ENCODE assay signal across 10 mouse cellular contexts in genomic region chr9:97019686-97020085, GRCm38 (mm10). TPM values are rescaled to one million over a fixed set of nuclear protein-coding genes. Genes with fewer than 3 reads are reported as not detected.
A peak's percentile ranks its signal among the peaks of the same experiment; 100 is the strongest.
DNase-seq lines count a peak whose midpoint lies in the region; ATAC-seq and TF ChIP-seq lines count a peak whose summit lies in the region.
"Had no signal": no experiment of that assay in that cellular context is flagged by ENCODE, and none has a peak within 500 bp of the region (broad histone marks: within the 10 kb centered on the region; RNA-seq: fewer than 3 reads in every experiment).

No protein-coding gene starts in this region.

- peaks cover 2% of the 10 kb centered on the region; the same call in 1 of the 2 replicates for H3K27me3 ChIP-seq in kidney, embryonic 16.5 days (ENCODE audit: insufficient read depth, low read length)
- no peaks in the 10 kb centered on the region for H3K27me3 ChIP-seq in forebrain, embryonic 14.5 days (replicated peaks; ENCODE audit: control insufficient read depth, insufficient read depth, low read length)
- H3K27me3 ChIP-seq in hindbrain, embryonic 14.5 days (ENCODE audit: control insufficient read depth, insufficient read depth, low read length): no peaks in the 10 kb centered on the region
- no peaks in the 10 kb centered on the region for H3K27me3 ChIP-seq in myocyte (ENCODE audit: control insufficient read depth, insufficient read depth, insufficient read length)

- no peak overlapping the region for H3K4me3 ChIP-seq in kidney, embryonic 16.5 days (ENCODE audit: low read length)
- H3K4me3 ChIP-seq in forebrain, embryonic 14.5 days (ENCODE audit: low read depth, low read length): peak overlapping the region; percentile 79; the same call in 1 of the 2 replicates
- H3K4me3 ChIP-seq in hindbrain, embryonic 14.5 days (replicated peaks; ENCODE audit: low read length): peak overlapping the region; percentile 61; the same call in 1 of the 2 replicates
- H3K4me3 ChIP-seq in myocyte: peak overlapping the region; percentile 28

- H3K9ac ChIP-seq in kidney, embryonic 16.5 days (replicated peaks; ENCODE audit: low read length): no peak overlapping the region
- no peak overlapping the region; the same call in 1 of the 2 replicates for H3K9ac ChIP-seq in forebrain, embryonic 14.5 days (ENCODE audit: low read length)
- no peak overlapping the region for H3K9ac ChIP-seq in hindbrain, embryonic 14.5 days

- ATAC-seq in kidney, embryonic 16.5 days (ENCODE audit: low FRiP score, low TSS enrichment): no peak
- no peak for ATAC-seq in forebrain, embryonic 14.5 days
- ATAC-seq in hindbrain, embryonic 14.5 days (ENCODE audit: low FRiP score): no peak
- no peak for ATAC-seq in granulocyte monocyte progenitor cell, adult 5-6 weeks (replicated peaks; ENCODE audit: poor library complexity, severe bottlenecking)

- TF ChIP-seq POLR2A in myocyte (IDR thresholded peaks at IDR 0.05; ENCODE audit: insufficient read length, low read depth): no peak

- peak overlapping the region; percentile 77; the same call in 1 of the 2 replicates for H3K4me2 ChIP-seq in kidney, embryonic 16.5 days (replicated peaks; ENCODE audit: low read depth, low read length)
- peak overlapping the region; percentile 75 for H3K4me2 ChIP-seq in forebrain, embryonic 14.5 days (ENCODE audit: low read length)
- peak overlapping the region; percentile 68 for H3K4me2 ChIP-seq in hindbrain, embryonic 14.5 days (replicated peaks)
- H3K4me2 ChIP-seq in myocyte (ENCODE audit: low read depth): no peak overlapping the region

- H3K36me3 ChIP-seq in kidney, embryonic 16.5 days (ENCODE audit: insufficient read depth, low read length): no peaks in the 10 kb centered on the region
- H3K36me3 ChIP-seq in forebrain, embryonic 14.5 days (ENCODE audit: control insufficient read depth, insufficient read depth, low read length): no peaks in the 10 kb centered on the region
- H3K36me3 ChIP-seq in hindbrain, embryonic 14.5 days (replicated peaks; ENCODE audit: control insufficient read depth, insufficient read depth): no peaks in the 10 kb centered on the region
- no peaks in the 10 kb centered on the region for H3K36me3 ChIP-seq in myocyte (ENCODE audit: control insufficient read depth, insufficient read depth)

- WGBS in kidney, embryonic 16.5 days: 70% methylated on average over 2 of the region's 2 CpGs
- 62% methylated on average over 2 of the region's 2 CpGs for WGBS in forebrain, embryonic 14.5 days
- WGBS in hindbrain, embryonic 14.5 days: 39% methylated on average over 2 of the region's 2 CpGs

- no peak for DNase-seq in kidney, postnatal 10 days
- no peak for DNase-seq in forebrain, embryonic 14.5 days (ENCODE audit: low spot score)
- no peak for DNase-seq in hindbrain, embryonic 14.5 days (ENCODE audit: low spot score)
- no peak for DNase-seq in adrenal gland, postnatal 25 days
- DNase-seq in gastrocnemius, postnatal 25 days: no peak
- DNase-seq: adrenal gland, postnatal 14 days; gastrocnemius, postnatal 14 days had no signal

- no peak overlapping the region for H3ac ChIP-seq in myocyte (ENCODE audit: control insufficient read depth, insufficient read length)

- H3K4me1 ChIP-seq in kidney, embryonic 16.5 days (ENCODE audit: insufficient read depth, low read length): peaks cover 37% of the 10 kb centered on the region
- H3K4me1 ChIP-seq in forebrain, embryonic 14.5 days (ENCODE audit: control insufficient read depth, insufficient read depth, low read length): peaks cover 25% of the 10 kb centered on the region
- peaks cover 33% of the 10 kb centered on the region for H3K4me1 ChIP-seq in hindbrain, embryonic 14.5 days (replicated peaks; ENCODE audit: control insufficient read depth, insufficient read depth, low read length)

- no peaks in the 10 kb centered on the region for H3K79me2 ChIP-seq in myocyte (ENCODE audit: control insufficient read depth, insufficient read depth)

- H3K27ac ChIP-seq in kidney, embryonic 16.5 days (ENCODE audit: low read length): no peak overlapping the region
- peak overlapping the region; percentile 96 for H3K27ac ChIP-seq in forebrain, embryonic 14.5 days (ENCODE audit: low read depth, low read length)
- peak overlapping the region; percentile 96 for H3K27ac ChIP-seq in hindbrain, embryonic 14.5 days

- H3K9me3 ChIP-seq in kidney, embryonic 16.5 days (ENCODE audit: low read length): no peaks in the 10 kb centered on the region
- no peaks in the 10 kb centered on the region for H3K9me3 ChIP-seq in forebrain, embryonic 14.5 days (replicated peaks; ENCODE audit: control insufficient read depth, low read length)
- H3K9me3 ChIP-seq in hindbrain, embryonic 14.5 days (ENCODE audit: control insufficient read depth, low read length): no peaks in the 10 kb centered on the region

TF ChIP-seq in myocyte, 11 proteins besides CTCF, POLR2A, EP300 and RAD21:
- TF ChIP-seq REST (IDR thresholded peaks at IDR 0.05; ENCODE audit: insufficient read depth, insufficient read length): no peak
- no peak for TF ChIP-seq TCF3 (IDR thresholded peaks at IDR 0.05; ENCODE audit: insufficient read length, low read depth)
- TF ChIP-seq TCF12 (IDR thresholded peaks at IDR 0.05; ENCODE audit: insufficient read depth, poor library complexity, severe bottlenecking): no peak
- no peak for TF ChIP-seq MYOG (IDR thresholded peaks at IDR 0.05; ENCODE audit: control insufficient read depth in 1 of 3, insufficient read depth in 1 of 3, insufficient read length in 2 of 3, low read depth in 2 of 3)
- TF ChIP-seq POLR2AphosphoS2 (IDR thresholded peaks at IDR 0.05; ENCODE audit: insufficient read length, low read depth): no peak

RNA-seq across cellular contexts. Expression of gene Spsb4, which starts 1.0 kb away (rescaled TPM):
- 64.3 and 66.6 TPM in 2 replicates for polyA plus RNA-seq in kidney, embryonic 16.5 days (2015; fragmentation: Nextera tagmentation; extraction: Ambion mirVana)
- polyA plus RNA-seq in forebrain, embryonic 14.5 days (2014; fragmentation: Nextera tagmentation; extraction: Ambion mirVana): 18.3 and 20.8 TPM in 2 replicates
- 26.6 and 34.0 TPM in 2 replicates for polyA plus RNA-seq in hindbrain, embryonic 14.5 days (2014; fragmentation: Nextera tagmentation; extraction: Ambion mirVana)
- polyA plus RNA-seq in myocyte (2012; fragmentation: generic; extraction: Trizol): 0.78 TPM
- total RNA-seq in adrenal gland, postnatal 25 days (2021): 0.86 and 1.2 TPM in 2 replicates
- 3.1 and 3.9 TPM in 2 replicates for total RNA-seq in granulocyte monocyte progenitor cell, adult 5-6 weeks (2014; fragmentation: Nextera tagmentation)
- 5.5 and 6.1 TPM in 2 replicates for total RNA-seq in granulocyte monocyte progenitor cell, adult 5-6 weeks (2017)
- total RNA-seq in gastrocnemius, postnatal 25 days (2021): 1 to 10 TPM; 2.9 to 4.1 TPM

Comparison
In these comparisons a context has a peak if more than half of its experiments do, and no peak if none do; other contexts are left out.
1. RNA of gene Spsb4, which starts 1.0 kb away (polyA plus RNA-seq): 64.3 to 66.6 TPM in kidney, embryonic 16.5 days, 26.6 to 34.0 TPM in hindbrain, embryonic 14.5 days and 18.3 to 20.8 TPM in forebrain, embryonic 14.5 days; 0.78 TPM in myocyte (single experiment); every median in the first group is over 10 times any median in the second.